Mouse (Mus musculus) brain, embryonic 14.5 days (tissue): Measurements from ENCODE around the gene Clcnka.

Experiments used
- CTCF ChIP-seq: fragments of 200-500 bp; IDR thresholded peaks from 2 replicates; pipeline ENCODE4 v1.5.1; 2012; ENCODE audit warnings: inconsistent platforms, mild to moderate bottlenecking, moderate library complexity, borderline replicate concordance; ENCODE audit not compliant: insufficient read depth, insufficient read length; ENCODE audit errors: extremely low read depth
- POLR2A ChIP-seq: fragments of 200-500 bp; IDR thresholded peaks from 2 replicates; pipeline ENCODE4 v1.6.1; 2012; ENCODE audit warnings: mild to moderate bottlenecking, inconsistent platforms, borderline replicate concordance; ENCODE audit not compliant: poor library complexity, insufficient read depth, insufficient read length, severe bottlenecking; ENCODE audit errors: extremely low read depth

GRCm38 (mm10) chr4:141443641-141444429 lies 45.3 kb upstream of the Clcnka start:
- TF ChIP-seq POLR2A (no peak), CTCF (no peak)
